Mouse (Mus musculus) 3134 (cell line): ENCODE measurements around the gene Osbpl7.

Experiments
- DNase-seq: peaks from one replicate; pipeline ENCODE4 v3.0.0-alpha.2; 2011; ENCODE audit warnings: low spot score; ENCODE audit not compliant: insufficient read length; ENCODE audit errors: extremely low read depth

Osbpl7 gene

GRCm38 (mm10) chr11:97080291-97080690 is 29.9 kb downstream of the Osbpl7 start:
- DNase-seq: no peak

DNA sequence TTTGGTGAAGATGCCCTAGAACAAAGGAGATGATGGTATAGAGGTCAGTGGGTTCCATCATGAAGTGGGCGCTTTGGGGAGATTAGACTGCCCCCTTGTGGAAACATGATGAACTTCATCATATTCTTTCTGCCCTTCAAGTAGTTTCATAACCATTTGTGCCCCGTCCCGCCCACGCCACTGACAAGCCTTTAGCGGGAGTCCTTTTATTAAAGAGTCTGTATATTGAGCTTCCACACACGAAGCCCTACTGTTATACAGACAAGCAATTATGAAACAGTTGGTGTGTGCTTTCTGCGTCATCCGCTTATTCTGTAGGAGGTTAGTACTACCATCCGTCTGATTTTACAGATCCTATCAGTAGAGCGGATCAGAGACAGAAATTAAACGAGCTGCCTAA is 32.5 kb downstream of the Osbpl7 start:
- DNase-seq: peak; percentile 41

GRCm38 (mm10) chr11:97083401-97084140 is 33.1 kb downstream of the Osbpl7 start:
- DNase-seq: peak; percentile 79

GRCm38 (mm10) chr11:97084821-97085505 is 34.5 kb downstream of the Osbpl7 start:
- DNase-seq: no peak

DNA sequence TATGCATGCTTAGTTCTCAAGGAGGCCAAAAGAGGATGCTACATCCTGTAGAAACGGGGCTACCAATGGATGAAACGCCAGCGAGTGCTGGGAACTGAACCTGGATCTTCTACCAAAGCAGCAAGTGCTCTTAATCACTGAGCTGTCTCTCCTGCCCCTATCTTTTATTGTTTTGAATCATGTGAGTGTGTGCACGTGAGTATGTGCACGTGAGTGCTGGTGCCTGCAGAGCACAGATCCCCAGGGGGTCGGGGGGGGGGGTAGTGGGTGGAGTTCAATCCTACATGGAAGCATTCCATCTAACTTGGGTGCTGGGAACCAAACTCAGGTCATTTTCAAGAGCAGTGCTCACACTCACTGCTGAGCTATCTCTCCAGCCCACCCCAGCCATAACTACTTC is 35.9 kb downstream of the Osbpl7 start:
- no peak for DNase-seq

DNA sequence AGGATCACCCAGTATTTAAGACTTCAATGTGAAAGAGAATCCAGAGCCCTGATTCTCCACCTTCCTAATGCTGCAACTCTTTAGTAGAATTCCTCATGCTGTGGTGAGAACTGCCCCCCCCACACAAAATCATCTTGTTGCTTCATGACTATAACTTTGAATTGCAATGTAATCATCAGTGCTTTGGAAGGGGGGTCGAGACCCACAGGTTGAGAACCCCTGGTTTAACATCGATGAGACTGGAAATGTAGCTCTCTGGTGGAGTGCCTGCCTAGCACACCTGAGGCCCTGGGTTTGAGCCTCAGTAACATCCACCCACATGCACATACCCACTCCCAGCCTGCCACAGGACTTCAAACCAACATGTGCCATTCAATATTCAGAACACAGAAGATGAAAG is 44.2 kb downstream of the Osbpl7 start:
- no peak for DNase-seq

DNA sequence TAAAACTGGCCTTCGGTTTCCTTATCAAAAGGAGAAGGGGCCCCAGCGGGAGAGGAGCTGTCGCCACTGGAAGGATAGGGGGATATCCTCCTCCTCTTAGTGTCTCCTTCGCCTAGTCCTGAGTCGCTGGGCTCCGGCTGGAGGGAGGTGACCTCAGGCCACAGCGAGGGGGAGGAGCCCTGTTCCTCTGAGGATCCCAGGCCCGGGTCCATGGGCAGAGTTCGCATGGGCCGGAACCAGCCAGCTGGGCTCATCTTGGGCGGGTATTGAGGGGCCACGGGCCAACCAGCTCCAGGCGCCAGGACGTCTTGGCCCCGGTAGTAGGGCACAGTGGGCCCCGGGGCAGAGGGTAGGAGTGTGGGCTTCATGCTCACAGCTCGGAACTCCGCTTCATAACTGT is 48.4 kb downstream of the Osbpl7 start:
- DNase-seq: no peak

DNA sequence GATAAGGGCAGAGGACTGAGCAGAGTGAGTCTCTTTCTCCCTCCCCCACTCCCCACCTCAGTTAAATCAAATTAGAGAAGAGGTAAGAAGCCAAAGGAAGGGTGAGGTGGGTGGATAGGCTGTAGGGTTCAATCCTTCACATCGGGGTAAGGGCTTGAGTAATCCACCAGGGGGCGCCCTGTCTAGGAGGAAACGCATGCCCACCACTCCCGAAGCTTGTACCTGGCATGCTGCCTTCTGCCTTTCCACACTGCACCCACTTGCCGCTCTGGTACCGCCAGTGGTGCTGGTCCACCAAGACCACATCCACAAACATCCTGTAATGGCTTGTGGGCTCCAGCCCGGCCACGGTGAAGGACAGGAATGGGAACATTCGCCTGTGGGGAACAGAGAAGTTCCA is 51.3 kb downstream of the Osbpl7 start:
- no peak for DNase-seq

- DNase-seq: no peak
Observed at GRCm38 (mm10) chr11:97103163-97104090, 53.0 kb downstream of the Osbpl7 start.

DNA sequence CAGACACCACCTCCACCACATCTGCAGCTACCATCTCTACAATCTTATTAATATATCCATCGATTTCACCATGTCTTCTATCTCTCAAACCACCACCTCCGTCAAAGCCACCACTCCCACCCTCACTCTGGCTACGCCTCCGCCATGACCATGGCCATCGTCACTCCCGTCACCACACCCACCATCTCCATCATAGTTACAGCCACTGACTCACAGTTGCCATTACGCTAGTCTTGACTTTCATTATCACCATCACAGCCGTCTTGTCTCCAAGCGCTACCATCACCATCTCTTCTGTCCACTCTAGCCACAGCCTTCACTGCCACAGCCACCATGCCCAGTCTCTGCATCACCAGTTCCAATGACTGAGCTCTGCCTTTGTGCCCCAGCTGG is 53.7 kb downstream of the Osbpl7 start:
- DNase-seq: no peak

GRCm38 (mm10) chr11:97108976-97109375 is 58.5 kb downstream of the Osbpl7 start:
- no peak for DNase-seq

- DNase-seq: no peak
Observed at GRCm38 (mm10) chr11:97112519-97113125, 62.2 kb downstream of the Osbpl7 start.

DNA sequence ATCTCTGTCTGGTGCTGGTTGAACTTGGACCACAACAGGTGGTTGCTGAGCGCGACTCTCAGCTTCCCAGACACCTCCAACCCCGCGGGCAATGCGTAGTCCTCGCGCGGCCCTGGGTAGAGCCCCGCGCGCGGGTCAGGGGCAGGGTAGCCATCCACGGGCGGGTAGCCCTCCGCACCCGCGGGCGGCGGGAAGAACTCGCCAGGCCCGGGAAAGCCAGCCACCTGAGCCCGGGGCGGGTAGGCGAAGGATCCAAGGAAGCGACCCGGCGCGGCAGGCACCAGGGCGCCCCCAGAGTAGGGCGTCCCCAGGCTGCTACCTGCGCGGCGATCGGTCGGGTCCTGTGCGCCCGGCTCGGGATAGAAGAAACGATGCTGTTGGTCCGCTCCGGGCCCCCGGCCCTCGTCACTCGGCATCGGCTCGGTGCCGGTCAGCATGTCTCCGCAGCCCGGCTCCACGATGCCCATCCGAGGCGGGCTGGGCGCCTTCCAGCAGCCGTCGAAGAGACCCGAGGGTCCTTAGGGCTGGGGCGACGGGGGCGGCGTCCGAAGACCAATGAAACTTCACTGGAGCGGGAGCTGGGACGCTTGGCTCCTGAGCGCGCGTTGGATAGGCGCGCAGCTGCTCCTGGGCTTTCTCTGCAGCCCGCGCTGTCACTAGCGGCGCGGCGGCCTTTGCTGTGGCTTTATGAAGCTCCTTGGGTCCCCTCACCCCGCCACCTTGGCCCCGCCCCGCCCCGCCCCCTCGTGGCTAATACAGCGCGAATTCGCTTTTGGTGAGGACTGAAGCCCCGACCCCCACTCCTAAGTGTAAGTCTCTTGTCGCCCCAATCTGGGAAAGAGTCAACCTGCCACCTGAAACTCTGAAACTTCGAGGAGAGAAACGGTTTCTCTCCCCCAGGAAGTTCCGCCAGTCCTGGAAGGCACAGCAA is 64.5 kb downstream of the Osbpl7 start, which contains the start of gene Tbx21:
Gene Tbx21 (minus strand): TSS at position 661 of the 931 bp plus-strand sequence.
- DNase-seq: no peak

- DNase-seq: no peak
Observed at GRCm38 (mm10) chr11:97115797-97116196, 65.4 kb downstream of the Osbpl7 start.
